ENCODE assay signal across 17 mouse cellular contexts in genomic region chr11:72461500-72461981, GRCm38 (mm10). TPM values are rescaled to one million over a fixed set of nuclear protein-coding genes. Genes with fewer than 3 reads are reported as not detected.
DNase-seq lines count a peak whose midpoint lies in the region; ATAC-seq and TF ChIP-seq lines count a peak whose summit lies in the region.
"Had no signal": no experiment of that assay in that cellular context is flagged by ENCODE, and none has a peak within 500 bp of the region (broad histone marks: within the 10 kb centered on the region; RNA-seq: fewer than 3 reads in every experiment).

No protein-coding gene starts in this region.

- no peak overlapping the region for H3K9ac ChIP-seq in kidney, postnatal 0 days (ENCODE audit: low read depth, low read length)
- H3K9ac ChIP-seq: limb, embryonic 13.5 days; lung, embryonic 14.5 days; midbrain, embryonic 15.5 days had no signal

- H3K27me3 ChIP-seq in kidney, postnatal 0 days (ENCODE audit: insufficient read depth, low read length), result no peaks in the 10 kb centered on the region
- H3K27me3 ChIP-seq in spleen, adult 2 months (ENCODE audit: control insufficient read depth, insufficient read depth, low read length), result no peaks in the 10 kb centered on the region
- H3K27me3 ChIP-seq: limb, embryonic 13.5 days; midbrain, embryonic 15.5 days had no signal

- H3K36me3 ChIP-seq in kidney, postnatal 0 days (ENCODE audit: insufficient read depth, low read length), result no peaks in the 10 kb centered on the region
- peaks cover 2% of the 10 kb centered on the region; the same call in 1 of the 2 replicates for H3K36me3 ChIP-seq in spleen, adult 2 months (ENCODE audit: control insufficient read depth, insufficient read depth, low read length)
- H3K36me3 ChIP-seq: embryonic facial prominence, embryonic 10.5 days; limb, embryonic 13.5 days; midbrain, embryonic 15.5 days had no signal

- no peak overlapping the region for H3K4me2 ChIP-seq in kidney, postnatal 0 days (ENCODE audit: low read length)
- H3K4me2 ChIP-seq: limb, embryonic 13.5 days; lung, embryonic 14.5 days; midbrain, embryonic 15.5 days had no signal

- ATAC-seq in kidney, postnatal 0 days (replicated peaks; ENCODE audit: low FRiP score, low read depth), result no peak
- ATAC-seq: intestine, postnatal 0 days; midbrain, embryonic 15.5 days had no signal

- TF ChIP-seq CTCF in kidney, postnatal 0 days (IDR thresholded peaks at IDR 0.05; ENCODE audit: low read depth), result peak; percentile 16; the same call in 1 of the 2 replicates
- TF ChIP-seq CTCF in spleen, adult 2 months (IDR thresholded peaks at IDR 0.05; ENCODE audit: extremely low read depth, insufficient read depth, insufficient read length, insufficient replicate concordance), result no peak
- no peak for TF ChIP-seq CTCF in bone marrow macrophage, adult 2 months (IDR thresholded peaks at IDR 0.05; ENCODE audit: low read depth, low read length)

- TF ChIP-seq POLR2A in spleen, adult 2 months (IDR thresholded peaks at IDR 0.05; ENCODE audit: low read depth, low read length), result no peak
- no peak for TF ChIP-seq POLR2A in bone marrow macrophage, adult 2 months (IDR thresholded peaks at IDR 0.05; ENCODE audit: borderline replicate concordance, low read depth, low read length)

- no peaks in the 10 kb centered on the region for H3K9me3 ChIP-seq in kidney, postnatal 0 days (replicated peaks; ENCODE audit: low read length)
- H3K9me3 ChIP-seq: embryonic facial prominence, embryonic 10.5 days; limb, embryonic 13.5 days; midbrain, embryonic 15.5 days had no signal

- H3K4me3 ChIP-seq in kidney, postnatal 0 days (replicated peaks; ENCODE audit: low read depth, low read length), result no peak overlapping the region
- H3K4me3 ChIP-seq in spleen, adult 2 months (ENCODE audit: extremely low read depth, insufficient read depth, insufficient read length), result no peak overlapping the region
- H3K4me3 ChIP-seq in bone marrow macrophage, adult 2 months (ENCODE audit: insufficient read depth, low read length), result peak overlapping the region; percentile 16; the same call in 1 of the 2 replicates
- H3K4me3 ChIP-seq: embryonic facial prominence, embryonic 10.5 days; left cerebral cortex, adult 2 months; limb, embryonic 13.5 days; midbrain, embryonic 15.5 days had no signal

- WGBS in kidney, postnatal 0 days, result 45% methylated on average over 5 of the region's 5 CpGs
- 25% methylated on average over 5 of the region's 5 CpGs for WGBS in spleen, adult 2 months

- peaks cover 12% of the 10 kb centered on the region for H3K4me1 ChIP-seq in kidney, postnatal 0 days (replicated peaks; ENCODE audit: insufficient read depth, low read length)
- peaks cover 29% of the 10 kb centered on the region for H3K4me1 ChIP-seq in spleen, adult 2 months (ENCODE audit: control insufficient read depth, insufficient read depth, insufficient read length)
- H3K4me1 ChIP-seq in bone marrow macrophage, adult 2 months (ENCODE audit: control insufficient read depth, insufficient read depth, low read length), result peaks cover 44% of the 10 kb centered on the region
- H3K4me1 ChIP-seq: midbrain, embryonic 15.5 days had no signal

- H3K27ac ChIP-seq in kidney, postnatal 0 days, result peak overlapping the region; percentile 10; the same call in 1 of the 2 replicates
- H3K27ac ChIP-seq in spleen, adult 2 months (ENCODE audit: insufficient read depth, low read length), result peak overlapping the region; percentile 80
- peak overlapping the region; percentile 64 for H3K27ac ChIP-seq in bone marrow macrophage, adult 2 months (ENCODE audit: insufficient read depth, low read depth, low read length)
- H3K27ac ChIP-seq: left cerebral cortex, adult 2 months; limb, embryonic 13.5 days; midbrain, embryonic 15.5 days had no signal

- peak; percentile 48 for DNase-seq in kidney, postnatal 0 days (ENCODE audit: low spot score)
- DNase-seq in kidney, adult 8-10 months, result no peak
- DNase-seq in spleen, adult 2 months (ENCODE audit: low read depth in 1 of 2, low spot score in 2 of 2), result peak; percentile 28 to 35
- DNase-seq in spleen, postnatal 14 days (ENCODE audit: low spot score in 2 of 2), result no peak
- no peak for DNase-seq in cerebellum, adult 9-11 months
- no peak for DNase-seq in ovary, postnatal 10 days (ENCODE audit: low spot score)
- DNase-seq: cerebellum, postnatal 14 days; gastrocnemius, postnatal 36 days; heart, postnatal 4 days; lung, embryonic 14.5 days had no signal

RNA-seq across cellular contexts. Expression of gene Mybbp1a, which starts 20.4 kb away (rescaled TPM):
- polyA plus RNA-seq in kidney, postnatal 0 days (2015; fragmentation: Nextera tagmentation; extraction: Ambion mirVana), result 107 and 109 TPM in 2 replicates
- 48.6 and 48.7 TPM in 2 replicates for polyA plus RNA-seq in spleen, adult 2 months (2012; rRNA removed)
- polyA plus RNA-seq in bone marrow macrophage, adult 2 months (2012; ENCODE audit: insufficient read depth, insufficient read length, missing spikeins), result 30.6 and 35.7 TPM in 2 replicates

RNA-seq across cellular contexts. Expression of gene Ggt6, which starts 26.2 kb away (rescaled TPM):
- 3.3 and 3.8 TPM in 2 replicates for polyA plus RNA-seq in kidney, postnatal 0 days (2015; fragmentation: Nextera tagmentation; extraction: Ambion mirVana)
- 0.23 and 0.55 TPM in 2 replicates for polyA plus RNA-seq in spleen, adult 2 months (2012; rRNA removed)
- not detected in 2 replicates for polyA plus RNA-seq in bone marrow macrophage, adult 2 months (2012; ENCODE audit: insufficient read depth, insufficient read length, missing spikeins)
- polyA plus RNA-seq: lung, embryonic 14.5 days; midbrain, embryonic 15.5 days; neural tube, embryonic 11.5 days had no signal

RNA-seq across cellular contexts. Expression of gene Spns2, which starts 28.2 kb away (rescaled TPM):
- 6.3 and 7.4 TPM in 2 replicates for polyA plus RNA-seq in kidney, postnatal 0 days (2015; fragmentation: Nextera tagmentation; extraction: Ambion mirVana)
- polyA plus RNA-seq in spleen, adult 2 months (2012; rRNA removed), result 43.4 and 44.7 TPM in 2 replicates
- polyA plus RNA-seq in bone marrow macrophage, adult 2 months (2012; ENCODE audit: insufficient read depth, insufficient read length, missing spikeins), result not detected in 2 replicates

RNA-seq across cellular contexts. Expression of gene Smtnl2, which starts 50.0 kb away (rescaled TPM):
- polyA plus RNA-seq in kidney, postnatal 0 days (2015; fragmentation: Nextera tagmentation; extraction: Ambion mirVana), result 112 and 129 TPM in 2 replicates
- 0.98 and 1.6 TPM in 2 replicates for polyA plus RNA-seq in spleen, adult 2 months (2012; rRNA removed)
- not detected in 2 replicates for polyA plus RNA-seq in bone marrow macrophage, adult 2 months (2012; ENCODE audit: insufficient read depth, insufficient read length, missing spikeins)

Comparison
In these comparisons a context has a peak if more than half of its experiments do, and no peak if none do; other contexts are left out.
1. DNase-seq: peak in kidney, postnatal 0 days (single experiment) and spleen, adult 2 months (2 of 2); none in kidney, adult 8-10 months (0 of 2), spleen, postnatal 14 days (0 of 2), cerebellum, adult 9-11 months (single experiment) and ovary, postnatal 10 days (single experiment).
2. H3K27ac ChIP-seq: peak in every context shown above with its lines; median percentile 80 in spleen, adult 2 months; 64 in bone marrow macrophage, adult 2 months; 10 in kidney, postnatal 0 days.